Mouse (Mus musculus): ENCODE measurements around the gene Pigb. TPM values are rescaled to one million over a fixed set of nuclear protein-coding genes. Genes with fewer than 3 reads are reported as not detected.

Gene Pigb
- polyA plus RNA-seq, 1 experiment, result 30.0 TPM

- Histone ChIP-seq H3K27me3 (ENCODE audit: control insufficient read depth, insufficient read depth, low read length, poor library complexity, severe bottlenecking) (no peaks in the 10 kb centered on the region), H3K9me3 (replicated peaks; ENCODE audit: control insufficient read depth, insufficient read depth, low read length, poor library complexity, severe bottlenecking) (no peaks in the 10 kb centered on the region), H3K9ac (ENCODE audit: low read depth, poor library complexity, severe bottlenecking) (peak within 1 kb of the TSS; percentile 56), H3K4me1 (ENCODE audit: control insufficient read depth, insufficient read depth, low read length) (no peaks in the 10 kb centered on the region), H3K27ac (ENCODE audit: insufficient read depth, low read length) (no peak within 1 kb of the TSS), H3K36me3 (ENCODE audit: control insufficient read depth, insufficient read depth, low read length, poor library complexity, severe bottlenecking) (no peaks in the 10 kb centered on the region), H3K4me3 (ENCODE audit: low read depth, low read length) (peak within 1 kb of the TSS; percentile 98)
- TF ChIP-seq POLR2A (IDR thresholded peaks at IDR 0.05; ENCODE audit: insufficient read depth, low read length), result peak; percentile 12
- TF ChIP-seq CTCF (IDR thresholded peaks at IDR 0.05; ENCODE audit: low read depth, low read length), result no peak
These were observed 54.6 kb downstream of the Pigb start, which contains the start of the genes Ccpg1os and Ccpg1 for GRCm38 (mm10) chr9:72985250-72986220. TSS of gene Ccpg1os (minus strand) at chr9:72985382. TSS of gene Ccpg1 (plus strand) at chr9:72985429.

DNA sequence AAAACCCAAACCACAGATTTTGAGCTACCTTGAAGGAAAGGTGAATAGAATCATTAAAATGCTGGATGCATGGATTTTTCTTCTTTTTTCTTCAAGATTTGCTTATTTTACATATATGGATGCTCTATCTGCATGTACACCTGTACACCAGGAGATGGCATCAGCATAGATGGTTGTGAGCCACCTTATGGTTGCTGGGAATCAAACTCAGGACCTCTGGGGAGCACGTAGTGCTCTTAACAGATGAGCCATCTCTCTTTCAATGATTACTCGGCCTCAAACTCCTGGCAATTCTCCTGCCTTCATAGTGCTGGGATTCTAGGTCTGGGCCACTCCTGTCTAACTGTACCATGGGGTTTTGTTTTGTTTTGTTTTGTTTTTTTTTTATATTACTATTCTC is 57.1 kb downstream of the Pigb start:
- no peak for TF ChIP-seq POLR2A (IDR thresholded peaks at IDR 0.05; ENCODE audit: insufficient read depth, low read length)
- no peak for TF ChIP-seq EP300 (IDR thresholded peaks at IDR 0.05; ENCODE audit: insufficient read depth, low read depth, low read length)
- no peak for TF ChIP-seq CTCF (IDR thresholded peaks at IDR 0.05; ENCODE audit: low read depth, low read length)
- Histone ChIP-seq H3K27me3 (ENCODE audit: control insufficient read depth, insufficient read depth, low read length, poor library complexity, severe bottlenecking) (no peaks in the 10 kb centered on the region), H3K36me3 (ENCODE audit: control insufficient read depth, insufficient read depth, low read length, poor library complexity, severe bottlenecking) (no peaks in the 10 kb centered on the region), H3K27ac (ENCODE audit: insufficient read depth, low read length) (no peak overlapping the region), H3K9me3 (replicated peaks; ENCODE audit: control insufficient read depth, insufficient read depth, low read length, poor library complexity, severe bottlenecking) (no peaks in the 10 kb centered on the region), H3K4me3 (ENCODE audit: low read depth, low read length) (no peak overlapping the region), H3K9ac (ENCODE audit: low read depth, poor library complexity, severe bottlenecking) (no peak overlapping the region), H3K4me1 (ENCODE audit: control insufficient read depth, insufficient read depth, low read length) (no peaks in the 10 kb centered on the region)

GRCm38 (mm10) chr9:72975242-72975641 is 64.9 kb downstream of the Pigb start:
- H3K36me3 ChIP-seq (ENCODE audit: control insufficient read depth, insufficient read depth, low read length, poor library complexity, severe bottlenecking), result no peaks in the 10 kb centered on the region
- no peak overlapping the region for H3K4me3 ChIP-seq (ENCODE audit: low read depth, low read length)
- no peaks in the 10 kb centered on the region for H3K27me3 ChIP-seq (ENCODE audit: control insufficient read depth, insufficient read depth, low read length, poor library complexity, severe bottlenecking)
- TF ChIP-seq POLR2A (IDR thresholded peaks at IDR 0.05; ENCODE audit: insufficient read depth, low read length), result no peak
- TF ChIP-seq CTCF (IDR thresholded peaks at IDR 0.05; ENCODE audit: low read depth, low read length), result no peak
- no peak for TF ChIP-seq EP300 (IDR thresholded peaks at IDR 0.05; ENCODE audit: insufficient read depth, low read depth, low read length)
- H3K27ac ChIP-seq (ENCODE audit: insufficient read depth, low read length), result no peak overlapping the region
- no peaks in the 10 kb centered on the region for H3K4me1 ChIP-seq (ENCODE audit: control insufficient read depth, insufficient read depth, low read length)
- no peak overlapping the region for H3K9ac ChIP-seq (ENCODE audit: low read depth, poor library complexity, severe bottlenecking)
- no peaks in the 10 kb centered on the region for H3K9me3 ChIP-seq (replicated peaks; ENCODE audit: control insufficient read depth, insufficient read depth, low read length, poor library complexity, severe bottlenecking)

- no peak for TF ChIP-seq EP300 (IDR thresholded peaks at IDR 0.05; ENCODE audit: insufficient read depth, low read depth, low read length)
- TF ChIP-seq POLR2A (IDR thresholded peaks at IDR 0.05; ENCODE audit: insufficient read depth, low read length), result no peak
- no peak for TF ChIP-seq CTCF (IDR thresholded peaks at IDR 0.05; ENCODE audit: low read depth, low read length)
- H3K27me3 ChIP-seq (ENCODE audit: control insufficient read depth, insufficient read depth, low read length, poor library complexity, severe bottlenecking), result no peaks in the 10 kb centered on the region
These were observed 65.4 kb downstream of the Pigb start for GRCm38 (mm10) chr9:72974734-72975133.

GRCm38 (mm10) chr9:72972984-72973383 is 67.2 kb downstream of the Pigb start:
- Histone ChIP-seq H3K27ac (ENCODE audit: insufficient read depth, low read length) (no peak overlapping the region), H3K27me3 (ENCODE audit: control insufficient read depth, insufficient read depth, low read length, poor library complexity, severe bottlenecking) (no peaks in the 10 kb centered on the region), H3K4me1 (ENCODE audit: control insufficient read depth, insufficient read depth, low read length) (no peaks in the 10 kb centered on the region), H3K4me3 (ENCODE audit: low read depth, low read length) (no peak overlapping the region), H3K9me3 (replicated peaks; ENCODE audit: control insufficient read depth, insufficient read depth, low read length, poor library complexity, severe bottlenecking) (no peaks in the 10 kb centered on the region), H3K36me3 (ENCODE audit: control insufficient read depth, insufficient read depth, low read length, poor library complexity, severe bottlenecking) (no peaks in the 10 kb centered on the region), H3K9ac (ENCODE audit: low read depth, poor library complexity, severe bottlenecking) (no peak overlapping the region)
- no peak for TF ChIP-seq CTCF (IDR thresholded peaks at IDR 0.05; ENCODE audit: low read depth, low read length)
- TF ChIP-seq EP300 (IDR thresholded peaks at IDR 0.05; ENCODE audit: insufficient read depth, low read depth, low read length), result no peak
- no peak for TF ChIP-seq POLR2A (IDR thresholded peaks at IDR 0.05; ENCODE audit: insufficient read depth, low read length)

More at GRCm38 (mm10) chr9:72974734-72975133, 65.4 kb downstream of the Pigb start:
- Histone ChIP-seq H3K9me3 (replicated peaks; ENCODE audit: control insufficient read depth, insufficient read depth, low read length, poor library complexity, severe bottlenecking) (no peaks in the 10 kb centered on the region), H3K36me3 (ENCODE audit: control insufficient read depth, insufficient read depth, low read length, poor library complexity, severe bottlenecking) (no peaks in the 10 kb centered on the region), H3K9ac (ENCODE audit: low read depth, poor library complexity, severe bottlenecking) (no peak overlapping the region), H3K4me3 (ENCODE audit: low read depth, low read length) (no peak overlapping the region), H3K27ac (ENCODE audit: insufficient read depth, low read length) (no peak overlapping the region), H3K4me1 (ENCODE audit: control insufficient read depth, insufficient read depth, low read length) (no peaks in the 10 kb centered on the region)

GRCm38 (mm10) chr9:72972435-72972834 is 67.7 kb downstream of the Pigb start:
- Histone ChIP-seq H3K4me3 (ENCODE audit: low read depth, low read length) (no peak overlapping the region), H3K27ac (ENCODE audit: insufficient read depth, low read length) (no peak overlapping the region), H3K9ac (ENCODE audit: low read depth, poor library complexity, severe bottlenecking) (no peak overlapping the region), H3K36me3 (ENCODE audit: control insufficient read depth, insufficient read depth, low read length, poor library complexity, severe bottlenecking) (no peaks in the 10 kb centered on the region), H3K4me1 (ENCODE audit: control insufficient read depth, insufficient read depth, low read length) (no peaks in the 10 kb centered on the region), H3K9me3 (replicated peaks; ENCODE audit: control insufficient read depth, insufficient read depth, low read length, poor library complexity, severe bottlenecking) (no peaks in the 10 kb centered on the region), H3K27me3 (ENCODE audit: control insufficient read depth, insufficient read depth, low read length, poor library complexity, severe bottlenecking) (no peaks in the 10 kb centered on the region)
- TF ChIP-seq EP300 (IDR thresholded peaks at IDR 0.05; ENCODE audit: insufficient read depth, low read depth, low read length) (no peak), CTCF (IDR thresholded peaks at IDR 0.05; ENCODE audit: low read depth, low read length) (no peak), POLR2A (IDR thresholded peaks at IDR 0.05; ENCODE audit: insufficient read depth, low read length) (no peak)
